Mouse (Mus musculus) right cerebral cortex, postnatal 10 days (tissue): ENCODE results near the gene Fyb.

Experiments
- DNase-seq, 2 experiments: peaks; one replicate each; pipeline ENCODE4 v3.0.0; 2021; ENCODE audit warnings: low spot score in 2 of 2

The Fyb gene

GRCm38 (mm10) chr15:6658081-6658480, 135.4 kb downstream of the Fyb start:
- no peak for DNase-seq

- no peak for DNase-seq
These were observed 139.3 kb downstream of the Fyb start for GRCm38 (mm10) chr15:6661951-6662350.

DNA sequence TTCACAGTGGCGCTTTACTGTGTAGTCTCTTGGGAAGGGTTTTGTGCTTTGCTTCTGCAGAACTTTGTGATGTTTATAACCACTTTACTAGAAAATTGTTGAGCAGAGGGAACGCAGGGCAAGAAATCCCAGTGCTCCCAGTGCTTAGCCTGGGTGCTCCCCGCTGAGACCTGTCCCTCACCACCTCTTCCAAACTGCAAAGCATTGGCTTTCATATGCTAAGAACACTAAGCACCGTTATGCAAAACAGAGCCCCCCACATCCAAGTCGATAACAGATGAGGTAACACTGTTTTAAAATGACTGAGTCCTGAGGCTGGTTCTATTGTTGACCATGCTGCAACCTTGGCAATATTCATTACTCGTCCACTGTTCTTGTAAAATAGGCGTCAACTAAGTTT, 141.3 kb downstream of the Fyb start:
- no peak for DNase-seq

DNA sequence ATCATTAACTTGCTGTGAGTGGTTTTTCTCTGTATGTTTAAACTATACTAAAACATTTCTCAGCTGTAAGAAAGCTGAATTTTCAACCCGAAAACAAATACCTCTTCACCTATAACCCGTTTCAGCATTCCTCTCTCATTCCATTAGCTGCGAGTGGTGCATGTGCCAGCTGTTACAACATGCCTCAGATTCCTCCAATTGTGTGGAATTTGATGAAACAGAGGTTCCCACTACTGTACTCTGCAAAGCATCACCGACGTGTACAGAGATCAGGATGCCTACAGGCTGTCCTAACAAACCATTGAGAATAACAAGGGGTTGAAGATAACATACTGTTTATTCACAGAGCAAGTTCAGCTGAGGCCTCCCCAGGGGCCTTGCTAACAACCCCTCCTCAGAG, 143.4 kb downstream of the Fyb start:
- DNase-seq = no peak

GRCm38 (mm10) chr15:6668793-6669437, 146.3 kb downstream of the Fyb start:
- DNase-seq = no peak

DNA sequence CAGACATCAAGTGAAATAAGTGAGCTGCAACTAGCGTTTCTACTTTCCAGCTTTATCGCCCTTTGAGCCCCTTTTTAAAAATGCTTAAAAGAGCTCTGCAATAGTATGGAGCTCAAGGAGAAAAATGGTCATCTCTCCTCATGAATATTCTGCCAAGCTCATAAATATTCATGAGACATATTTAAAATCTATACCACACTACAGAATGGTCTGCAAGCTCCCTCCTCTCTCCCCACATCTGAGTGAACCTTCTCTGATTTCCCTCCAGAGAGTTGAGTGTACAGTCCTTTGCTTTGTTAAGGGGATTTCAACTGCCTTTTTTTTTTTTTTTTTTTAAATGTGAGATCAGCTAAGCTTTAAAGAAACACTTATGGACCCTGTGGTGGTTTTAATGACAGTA, 155.8 kb downstream of the Fyb start:
- no peak for DNase-seq

GRCm38 (mm10) chr15:6702164-6702563, 179.5 kb downstream of the Fyb start:
- no peak for DNase-seq

DNA sequence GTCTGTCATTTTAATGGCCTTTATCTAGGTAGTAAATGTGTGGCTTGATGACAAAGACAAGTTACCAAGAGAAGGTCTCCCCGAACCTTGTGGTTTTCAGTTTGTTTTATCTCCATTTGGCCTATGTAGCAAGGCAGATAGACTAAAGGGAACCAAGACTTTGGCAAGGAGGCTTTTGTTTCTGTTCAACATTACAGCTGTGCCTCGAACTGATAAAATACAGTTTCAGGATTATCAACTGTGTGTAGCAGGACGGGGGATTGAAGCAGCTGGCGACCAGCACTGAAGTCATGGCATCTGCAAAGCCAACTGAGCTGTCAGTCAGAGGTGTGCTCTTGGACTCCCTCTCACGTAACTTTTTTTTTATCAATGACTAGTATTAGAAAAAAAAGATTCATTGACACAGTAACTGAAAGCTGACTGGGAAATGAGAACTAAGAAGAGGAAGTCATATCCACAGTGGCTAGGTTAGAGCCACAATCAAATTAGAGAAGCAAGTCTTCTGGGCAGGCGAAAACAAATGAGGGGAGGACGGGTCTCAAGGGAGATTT, 182.8 kb downstream of the Fyb start:
- no peak for DNase-seq

DNA sequence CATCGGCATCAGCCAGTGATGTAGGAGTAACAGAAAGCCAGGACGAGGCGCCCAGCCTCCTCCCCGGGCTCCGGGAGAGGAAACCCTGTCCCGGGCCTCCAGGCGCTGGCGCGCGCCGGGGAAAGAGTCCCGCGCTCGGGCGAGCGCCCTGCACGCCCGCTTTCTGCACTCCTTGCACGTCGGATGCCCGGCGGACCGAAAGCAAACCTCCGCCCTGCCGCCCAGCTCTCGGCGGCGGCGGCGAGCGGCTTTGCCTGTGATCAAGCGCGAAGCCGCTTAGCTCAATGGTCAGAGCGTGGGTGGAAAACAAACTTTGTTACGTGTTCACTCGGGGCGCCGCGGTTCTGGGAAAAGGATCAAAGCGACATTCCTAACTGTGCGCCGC, 184.9 kb downstream of the Fyb start:
- peak; percentile 63 to 69 for DNase-seq

GRCm38 (mm10) chr15:6707936-6708525, 185.4 kb downstream of the Fyb start, which contains the start of gene Rictor:
TSS of gene Rictor (plus strand) at chr15:6708379.
- peak; percentile 88 to 91 for DNase-seq

DNA sequence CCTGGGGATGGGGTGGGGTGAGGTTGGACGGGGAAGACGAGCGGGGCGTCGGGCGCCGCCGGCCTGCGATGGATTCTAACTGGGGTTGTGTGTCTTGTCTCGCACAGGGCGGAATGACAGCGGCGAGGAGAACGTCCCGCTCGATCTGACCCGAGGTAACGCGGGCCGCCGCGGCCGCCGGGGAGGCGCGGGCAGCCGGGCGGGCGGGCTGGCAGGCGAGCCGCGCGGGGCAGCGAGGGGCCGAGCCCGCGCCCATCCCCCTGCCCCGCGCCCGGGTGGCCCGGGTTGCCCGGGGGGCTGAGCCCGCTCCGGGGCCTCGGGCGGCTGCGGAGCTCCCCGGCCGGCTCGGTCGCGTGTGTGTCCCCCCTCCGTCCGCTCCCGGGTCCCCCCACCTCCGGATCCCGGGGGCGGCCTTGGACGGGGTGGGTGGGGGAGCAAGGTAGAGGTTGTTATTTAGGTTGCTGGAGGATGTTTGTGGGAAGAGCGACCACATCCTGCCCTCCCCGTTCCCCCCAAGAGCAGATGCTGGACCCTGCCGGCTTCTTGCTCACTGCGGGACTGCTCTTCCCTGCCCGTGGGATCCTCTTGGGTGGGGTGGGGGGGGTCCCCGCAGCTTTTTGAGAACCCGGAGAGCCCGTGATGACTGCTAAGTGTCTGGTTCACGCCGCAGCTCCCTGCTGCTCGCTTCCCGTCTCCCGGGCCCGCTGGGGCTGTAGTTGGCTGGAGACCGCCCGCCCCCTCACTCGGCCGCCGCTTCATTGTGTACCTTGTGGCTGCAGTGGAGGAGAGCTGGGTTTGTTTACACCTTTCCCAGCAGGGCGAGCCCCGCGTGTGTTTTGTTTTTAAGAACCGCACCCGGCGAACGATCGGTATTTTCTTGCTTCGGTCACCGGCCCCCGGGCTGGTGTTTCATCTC, 186.1 kb downstream of the Fyb start:
- DNase-seq = peak; percentile 56 to 57

GRCm38 (mm10) chr15:6709618-6710017, 187.0 kb downstream of the Fyb start:
- DNase-seq = no peak

DNA sequence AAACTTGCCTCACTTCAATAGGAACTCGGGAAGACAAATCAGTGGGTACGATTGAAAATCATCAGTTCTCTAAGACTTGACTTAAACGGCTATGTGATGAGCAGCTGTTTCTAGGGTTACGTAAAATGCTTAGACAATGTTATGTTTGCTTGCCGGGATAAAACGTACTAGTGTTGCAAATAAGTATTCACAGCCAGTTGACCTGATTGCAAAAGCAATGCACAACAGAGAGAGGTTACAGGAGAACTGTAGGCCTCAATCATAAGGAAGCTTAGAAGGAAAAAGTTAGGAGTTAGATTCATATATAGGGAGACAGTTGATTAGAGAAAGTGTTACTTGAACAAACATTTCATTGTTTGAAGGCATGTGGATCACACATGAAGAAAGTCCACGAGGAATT, 187.7 kb downstream of the Fyb start:
- no peak for DNase-seq

GRCm38 (mm10) chr15:6711226-6711625, 188.6 kb downstream of the Fyb start:
- DNase-seq = no peak
